Mouse (Mus musculus) embryonic fibroblast, embryonic 13.5 days (primary cell): ENCODE data around the gene Frem2.

Experiments
- CTCF ChIP-seq: IDR thresholded peaks from 2 replicates; pipeline ENCODE4 v1.5.1; 2011; ENCODE audit warnings: mild to moderate bottlenecking, control low read depth, low read length, moderate library complexity, borderline replicate concordance; ENCODE audit not compliant: insufficient read depth
- POLR2A ChIP-seq: IDR thresholded peaks from 2 replicates; pipeline ENCODE4 v1.6.1; 2011; ENCODE audit warnings: low read depth, mild to moderate bottlenecking, control low read depth, low read length, moderate library complexity

GRCm38 (mm10) chr3:53631126-53631525 lies 26.0 kb downstream of the Frem2 start:
- TF ChIP-seq CTCF (no peak), POLR2A (no peak)
